Mouse (Mus musculus) embryonic facial prominence, embryonic 15.5 days (tissue): ENCODE measurements around the gene Ppig. TPM values are rescaled to one million over a fixed set of nuclear protein-coding genes. Genes with fewer than 3 reads are reported as not detected.

Experiments used
- ATAC-seq: fragments of 200-750 bp; cut with Nextera tagmentation; 2 replicates; pipeline ENCODE4 v1.8.0; 2017; ENCODE audit warnings: low read depth, moderate TSS enrichment; ENCODE audit not compliant: insufficient number of reproducible peaks, low FRiP score, low TSS enrichment
- H3K27ac ChIP-seq: fragments of 300-500 bp; sonication (generic); replicated peaks from 2 replicates; pipeline ENCODE4 v1.5.1; 2015; ENCODE audit warnings: mild to moderate bottlenecking, inconsistent platforms
- H3K27me3 ChIP-seq: fragments of 300-500 bp; sonication (generic); 2 replicates; pipeline ENCODE4 v1.6.1; 2015; ENCODE audit warnings: inconsistent platforms
- H3K36me3 ChIP-seq: fragments of 300-500 bp; sonication (generic); 2 replicates; pipeline ENCODE4 v1.6.1; 2015; ENCODE audit warnings: mild to moderate bottlenecking, inconsistent platforms
- H3K4me1 ChIP-seq: fragments of 300-500 bp; sonication (generic); 2 replicates; pipeline ENCODE4 v1.6.1; 2015; ENCODE audit warnings: inconsistent platforms
- H3K4me2 ChIP-seq: fragments of 300-500 bp; sonication (generic); replicated peaks from 2 replicates; pipeline ENCODE4 v1.6.1; 2015; ENCODE audit warnings: mild to moderate bottlenecking, inconsistent platforms
- H3K4me3 ChIP-seq: fragments of 300-500 bp; sonication (generic); replicated peaks from 2 replicates; pipeline ENCODE4 v1.5.1; 2015; ENCODE audit warnings: mild to moderate bottlenecking, inconsistent platforms
- H3K9ac ChIP-seq: fragments of 300-500 bp; sonication (generic); 2 replicates; pipeline ENCODE4 v1.6.1; 2015; ENCODE audit warnings: inconsistent platforms
- H3K9me3 ChIP-seq: fragments of 300-500 bp; sonication (generic); replicated peaks from 2 replicates; pipeline ENCODE4 v1.6.1; 2016; ENCODE audit warnings: inconsistent platforms
- WGBS: fragments of 180-500 bp; shearing (Covaris S2); methylation state at CpG from one replicate; pipeline ENCODE4 v1.1.7; 2015; 5-methylcytosine and 5-hydroxymethylcytosine counted together
- polyA plus RNA-seq: library from polyadenylated mRNA; unstranded; fragments of >200 nt; fragmentation: Nextera tagmentation; extraction: Ambion mirVana; gene quantifications from 2 replicates; pipeline ENCODE4 v1.2.1, GENCODE M21; 2015

Ppig gene
- polyA plus RNA-seq, 1 experiment from 2014 or later: 145 TPM

DNA sequence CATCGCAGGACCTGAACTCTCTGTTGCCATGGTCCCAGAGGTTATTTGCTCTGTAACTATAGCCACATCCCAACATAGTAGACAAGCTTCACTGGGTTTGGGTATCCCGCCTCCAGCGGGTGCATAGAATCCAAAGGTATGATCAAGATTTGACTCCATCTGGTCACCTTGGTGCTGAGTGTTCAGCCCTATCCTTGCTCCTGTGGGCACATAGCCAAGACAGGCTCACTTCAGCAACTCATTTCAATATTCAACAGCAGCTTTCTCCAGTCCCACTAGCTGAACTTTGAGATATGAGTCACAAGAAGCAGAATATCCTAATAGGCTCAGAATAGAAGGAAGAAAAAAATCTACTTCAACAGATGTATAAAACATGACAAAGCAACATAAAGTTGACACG is 41.0 kb downstream of the Ppig start:
- H3K9me3 ChIP-seq: no peaks in the 10 kb centered on the region
- no peaks in the 10 kb centered on the region for H3K36me3 ChIP-seq
- H3K4me3 ChIP-seq: no peak overlapping the region
- ATAC-seq: no peak
- H3K27me3 ChIP-seq: no peaks in the 10 kb centered on the region
- no peak overlapping the region for H3K9ac ChIP-seq
- H3K27ac ChIP-seq: no peak overlapping the region
- WGBS: 83% methylated on average over 4 of the region's 4 CpGs
- no peaks in the 10 kb centered on the region for H3K4me1 ChIP-seq
- no peak overlapping the region for H3K4me2 ChIP-seq

DNA sequence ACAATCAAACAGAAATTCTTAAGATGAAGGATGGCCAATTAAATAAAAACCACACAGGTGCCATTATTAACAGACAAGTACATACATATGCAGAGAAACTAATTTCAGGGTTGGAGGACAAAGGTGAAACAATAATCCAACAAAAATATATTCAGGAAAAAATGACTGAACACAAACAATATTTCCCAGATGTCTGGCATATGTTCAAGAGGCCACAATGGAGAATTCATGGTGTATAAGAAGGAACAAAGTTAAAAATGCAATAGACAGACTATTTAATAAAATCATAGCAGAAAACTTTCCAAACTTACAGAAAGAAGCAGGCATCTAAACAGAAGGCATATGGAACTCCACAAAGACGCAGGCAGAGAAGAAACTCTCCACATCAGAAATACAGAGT is 42.4 kb downstream of the Ppig start:
- no peaks in the 10 kb centered on the region for H3K27me3 ChIP-seq
- H3K36me3 ChIP-seq: no peaks in the 10 kb centered on the region
- ATAC-seq: no peak
- no peak overlapping the region for H3K9ac ChIP-seq
- H3K4me3 ChIP-seq: no peak overlapping the region
- H3K9me3 ChIP-seq: no peaks in the 10 kb centered on the region
- H3K4me1 ChIP-seq: no peaks in the 10 kb centered on the region
- no peak overlapping the region for H3K4me2 ChIP-seq
- H3K27ac ChIP-seq: peak overlapping the region; percentile 73
- 41% methylated on average over 1 of the region's 1 CpGs for WGBS

DNA sequence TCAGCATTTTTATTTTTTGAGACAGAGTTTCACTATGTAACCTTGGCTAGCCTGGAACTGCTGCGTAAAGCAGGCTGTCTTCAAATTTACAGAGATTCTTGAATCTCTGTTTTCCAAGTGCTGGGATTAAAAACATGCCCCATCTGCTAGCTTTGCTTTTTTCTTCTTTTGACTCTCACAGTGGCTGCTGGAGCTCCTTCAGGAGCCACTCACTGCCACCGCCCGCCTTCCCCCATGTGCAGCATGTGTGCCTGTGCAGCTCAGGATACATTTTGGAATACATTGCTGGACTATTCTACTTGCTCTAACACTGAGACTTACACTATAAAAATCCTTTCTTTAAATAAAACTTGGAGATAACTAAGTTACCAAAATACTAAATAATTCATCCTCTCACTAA is 51.0 kb downstream of the Ppig start:
- no peaks in the 10 kb centered on the region for H3K27me3 ChIP-seq
- no peaks in the 10 kb centered on the region for H3K9me3 ChIP-seq
- no peaks in the 10 kb centered on the region for H3K4me1 ChIP-seq
- H3K9ac ChIP-seq: no peak overlapping the region
- 76% methylated on average over 3 of the region's 3 CpGs for WGBS
- peaks cover 4% of the 10 kb centered on the region; the same call in 1 of the 2 replicates for H3K36me3 ChIP-seq
- no peak overlapping the region for H3K27ac ChIP-seq
- ATAC-seq: no peak
- H3K4me3 ChIP-seq: no peak overlapping the region
- H3K4me2 ChIP-seq: no peak overlapping the region

DNA sequence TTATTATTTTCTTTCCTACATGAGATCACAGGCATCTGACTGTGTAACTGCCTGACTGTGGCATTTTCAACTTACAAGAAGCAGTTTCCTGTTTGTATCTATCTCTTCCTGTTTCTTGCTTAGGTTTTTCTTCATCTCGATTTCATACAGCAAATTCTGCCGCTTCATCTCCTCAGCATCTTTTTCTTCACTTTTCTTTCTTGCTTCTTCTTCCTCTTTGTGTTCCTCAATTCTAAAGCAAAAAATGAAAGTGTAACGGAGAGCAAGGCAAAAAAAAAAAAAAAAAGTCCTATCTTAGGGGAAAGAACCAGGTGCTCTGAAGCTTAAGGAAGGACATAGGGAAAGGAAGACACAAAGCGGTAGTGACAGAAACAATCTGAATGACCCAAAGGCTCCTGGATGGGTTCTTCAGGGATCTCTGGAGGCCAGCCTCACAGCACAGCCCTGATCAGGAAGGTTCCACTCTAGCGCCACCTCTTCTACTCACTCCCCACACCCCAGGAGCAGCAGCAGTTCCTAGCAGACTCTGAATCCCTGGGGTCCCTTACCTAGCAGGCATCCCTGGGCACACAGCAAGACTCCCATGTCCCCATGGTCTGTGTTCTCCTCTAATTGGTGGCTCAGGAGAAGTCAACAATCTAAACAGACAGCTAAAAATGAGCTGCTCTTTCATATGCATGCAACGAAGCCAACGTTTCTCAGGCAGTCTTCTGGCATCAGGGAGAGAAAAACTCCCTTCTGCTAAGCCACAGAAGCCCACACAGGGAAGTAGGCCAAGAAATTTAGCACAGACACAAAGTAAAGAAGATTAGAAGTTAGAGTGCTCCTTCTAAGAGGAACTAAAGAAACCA is 55.9 kb downstream of the Ppig start:
- no peak overlapping the region for H3K4me2 ChIP-seq
- H3K27me3 ChIP-seq: no peaks in the 10 kb centered on the region
- no peak overlapping the region for H3K4me3 ChIP-seq
- H3K9ac ChIP-seq: no peak overlapping the region
- 67% methylated on average over 7 of the region's 7 CpGs for WGBS
- H3K4me1 ChIP-seq: no peaks in the 10 kb centered on the region
- peaks cover 7% of the 10 kb centered on the region; the same call in 1 of the 2 replicates for H3K36me3 ChIP-seq
- no peak for ATAC-seq
- H3K27ac ChIP-seq: no peak overlapping the region
- H3K9me3 ChIP-seq: no peaks in the 10 kb centered on the region

DNA sequence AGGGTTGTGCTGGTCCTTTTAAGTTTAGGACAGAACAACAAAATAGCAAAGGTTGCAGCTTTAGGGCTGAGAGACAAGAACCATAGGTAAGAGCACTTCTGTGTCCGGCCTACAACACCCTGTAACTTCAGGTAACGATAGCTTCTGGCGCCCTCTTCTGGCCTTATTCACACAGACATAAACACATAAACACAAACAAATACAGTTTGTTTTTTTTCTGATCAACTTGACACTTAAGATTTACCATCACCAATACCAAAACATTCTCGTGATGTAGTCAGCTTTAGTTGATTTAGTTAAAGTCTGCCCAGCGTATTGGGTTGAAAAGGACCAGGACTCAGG is 56.5 kb downstream of the Ppig start:
- Histone ChIP-seq H3K36me3 (peaks cover 7% of the 10 kb centered on the region; the same call in 1 of the 2 replicates), H3K9ac (no peak overlapping the region), H3K9me3 (no peaks in the 10 kb centered on the region), H3K27ac (no peak overlapping the region), H3K4me2 (no peak overlapping the region), H3K4me1 (no peaks in the 10 kb centered on the region), H3K27me3 (no peaks in the 10 kb centered on the region), H3K4me3 (no peak overlapping the region)
- WGBS: 39% methylated on average over 5 of the region's 5 CpGs
- no peak for ATAC-seq

DNA sequence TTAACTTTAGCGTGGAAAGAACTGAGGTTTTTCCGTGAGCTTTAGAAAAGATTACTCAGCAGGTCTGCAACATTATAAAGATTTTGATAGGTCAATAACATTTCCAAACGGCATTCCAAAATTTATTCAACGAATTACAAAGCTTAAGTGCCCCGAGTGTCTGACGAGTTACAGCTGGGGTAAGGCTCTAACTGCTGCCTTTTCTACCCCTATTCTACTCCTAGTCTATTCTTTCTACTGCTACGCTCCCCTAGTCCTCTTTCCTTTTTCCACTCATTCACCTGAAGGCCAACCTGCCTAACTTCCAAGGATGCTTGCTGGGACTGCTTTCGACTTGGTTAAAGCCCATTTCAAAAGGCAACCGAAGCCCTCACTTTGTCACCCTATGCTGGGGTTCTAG is 66.6 kb downstream of the Ppig start:
- 20% methylated on average over 9 of the region's 9 CpGs for WGBS
- Histone ChIP-seq H3K4me1 (peaks cover 4% of the 10 kb centered on the region; the same call in 1 of the 2 replicates), H3K4me3 (peak overlapping the region; percentile 64), H3K9me3 (no peaks in the 10 kb centered on the region), H3K27ac (peak overlapping the region; percentile 87), H3K9ac (peak overlapping the region; percentile 76), H3K4me2 (peak overlapping the region; percentile 82), H3K27me3 (no peaks in the 10 kb centered on the region), H3K36me3 (peaks cover 14% of the 10 kb centered on the region; the same call in 1 of the 2 replicates)
- ATAC-seq: peak; percentile 8; the same call in 1 of the 2 replicates

DNA sequence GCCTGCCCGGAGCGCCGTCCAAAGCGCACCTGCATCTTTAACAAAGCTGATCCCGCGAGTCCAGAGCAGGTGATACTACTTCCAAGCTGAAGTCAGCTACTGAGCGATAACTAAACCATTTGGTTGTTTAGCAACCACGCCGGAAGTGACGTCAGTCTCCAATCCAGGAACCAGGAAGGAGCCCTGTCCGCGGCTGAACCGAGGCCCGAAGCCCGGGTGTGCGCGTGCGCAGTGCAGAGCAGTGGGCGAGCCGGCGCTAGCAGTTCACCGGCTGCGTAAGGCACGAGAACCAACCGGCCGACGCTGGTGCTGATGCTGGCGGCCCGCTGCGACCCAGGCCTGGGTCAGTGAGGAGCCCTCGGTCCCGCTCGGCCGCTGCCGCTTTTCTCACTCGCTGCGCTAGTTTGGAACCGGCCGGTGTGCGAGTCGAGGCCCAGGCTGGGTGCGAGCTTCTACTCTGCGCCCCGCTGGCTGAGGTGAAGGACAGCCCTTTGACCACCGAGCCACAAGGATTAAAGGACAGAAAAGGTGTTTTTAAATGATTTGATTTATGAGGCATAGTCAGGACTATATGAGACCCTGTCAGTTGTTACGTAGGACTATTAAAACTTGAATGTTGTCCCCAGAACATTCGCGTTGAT is 67.2 kb downstream of the Ppig start, which contains the start of the genes Ccdc173 and Phospho2:
TSS of gene Ccdc173 (minus strand) at position 147 of the 641 bp plus-strand sequence.
TSS of gene Phospho2 (plus strand) at position 195 of the 641 bp plus-strand sequence.
- H3K9me3 ChIP-seq: no peaks in the 10 kb centered on the region
- H3K4me2 ChIP-seq: peak within 1 kb of the TSS; percentile 82
- WGBS: 2% methylated on average over 48 of the region's 48 CpGs
- no peaks in the 10 kb centered on the region for H3K27me3 ChIP-seq
- peak; percentile 95 for ATAC-seq
- H3K4me3 ChIP-seq: peak within 1 kb of the TSS; percentile 64
- H3K4me1 ChIP-seq: peaks cover 4% of the 10 kb centered on the region; the same call in 1 of the 2 replicates
- peak within 1 kb of the TSS; percentile 76 for H3K9ac ChIP-seq
- H3K27ac ChIP-seq: peak within 1 kb of the TSS; percentile 87
- H3K36me3 ChIP-seq: peaks cover 17% of the 10 kb centered on the region; the same call in 1 of the 2 replicates

DNA sequence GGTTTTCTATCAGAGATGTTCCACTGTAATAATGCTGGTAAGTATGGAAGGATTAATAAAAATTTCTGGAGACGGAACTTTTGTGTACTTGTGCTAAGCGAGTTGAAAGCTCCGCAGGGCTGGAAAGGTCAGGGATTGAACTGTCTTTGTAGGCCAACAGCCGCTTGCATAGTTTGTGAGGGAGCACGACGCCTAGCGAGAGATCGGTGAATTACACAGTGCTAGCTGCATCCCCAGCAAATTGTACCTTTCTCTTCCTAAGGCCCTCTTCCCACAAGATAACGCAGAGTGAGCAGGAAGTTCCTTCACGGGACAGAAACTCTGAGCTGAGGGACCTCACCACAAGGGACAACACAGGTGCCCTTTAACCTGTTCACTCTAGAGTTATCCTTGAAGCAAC is 67.9 kb downstream of the Ppig start:
- no peaks in the 10 kb centered on the region for H3K9me3 ChIP-seq
- ATAC-seq: no peak
- H3K27me3 ChIP-seq: no peaks in the 10 kb centered on the region
- H3K9ac ChIP-seq: no peak overlapping the region
- H3K4me1 ChIP-seq: peaks cover 4% of the 10 kb centered on the region; the same call in 1 of the 2 replicates
- peak overlapping the region; percentile 82 for H3K4me2 ChIP-seq
- 1% methylated on average over 10 of the region's 10 CpGs for WGBS
- peaks cover 22% of the 10 kb centered on the region for H3K36me3 ChIP-seq
- H3K4me3 ChIP-seq: peak overlapping the region; percentile 64
- H3K27ac ChIP-seq: 0 out of 2 replicates have a peak overlapping the region, but pooled peaks have one; percentile 87

DNA sequence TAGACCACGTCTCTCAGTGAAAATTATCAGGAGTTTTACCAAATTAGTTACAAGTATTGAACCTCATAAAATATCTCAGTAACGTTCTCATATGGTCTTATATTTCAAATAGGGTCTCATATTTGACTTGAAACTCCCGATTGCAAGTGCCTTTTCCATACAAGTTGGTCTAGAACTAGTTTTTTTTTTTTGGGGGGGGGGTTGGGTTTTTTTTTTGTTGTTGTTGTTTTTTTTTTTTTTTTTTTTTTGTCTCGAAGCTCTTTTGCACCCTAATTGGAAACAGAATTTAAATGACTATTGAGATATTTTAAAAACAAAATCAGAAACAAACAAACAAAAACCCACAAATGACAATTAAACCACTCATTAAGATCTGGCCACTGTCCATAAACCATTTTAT is 68.4 kb downstream of the Ppig start:
- ATAC-seq: no peak
- Histone ChIP-seq H3K4me1 (peaks cover 4% of the 10 kb centered on the region; the same call in 1 of the 2 replicates), H3K36me3 (peaks cover 27% of the 10 kb centered on the region), H3K27ac (no peak overlapping the region), H3K9ac (no peak overlapping the region), H3K9me3 (no peaks in the 10 kb centered on the region), H3K27me3 (no peaks in the 10 kb centered on the region), H3K4me2 (peak overlapping the region; percentile 82; the same call in 1 of the 2 replicates), H3K4me3 (peak overlapping the region; percentile 64; the same call in 1 of the 2 replicates)
- WGBS: 68% methylated on average over 4 of the region's 4 CpGs

DNA sequence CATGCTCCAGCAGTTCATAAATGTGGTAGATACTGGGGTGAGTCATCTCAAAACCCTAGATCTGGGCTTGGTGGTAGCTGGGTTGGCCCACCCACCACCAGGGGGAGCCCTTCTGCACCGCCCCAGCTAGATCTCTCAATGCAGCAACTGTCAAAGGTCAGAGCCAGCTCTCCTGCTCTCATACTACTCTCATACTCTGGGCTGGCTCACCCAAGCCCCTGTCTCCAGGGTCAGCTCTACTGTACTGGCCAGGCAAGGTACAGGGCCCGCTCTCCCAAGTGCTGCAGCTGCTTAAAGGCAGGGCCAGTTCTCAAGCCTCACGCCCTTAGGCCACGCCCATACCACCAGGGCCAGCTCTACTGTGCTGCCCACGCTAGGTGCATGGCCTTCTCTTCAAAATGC is 80.6 kb downstream of the Ppig start:
- Histone ChIP-seq H3K4me1 (no peaks in the 10 kb centered on the region), H3K4me3 (no peak overlapping the region), H3K27ac (no peak overlapping the region), H3K36me3 (no peaks in the 10 kb centered on the region), H3K9ac (no peak overlapping the region), H3K27me3 (no peaks in the 10 kb centered on the region), H3K4me2 (0 out of 2 replicates have a peak overlapping the region, but pooled peaks have one; percentile 13), H3K9me3 (no peaks in the 10 kb centered on the region)
- 56% methylated on average over 5 of the region's 5 CpGs for WGBS
- ATAC-seq: peak; percentile 82
